Mouse (Mus musculus) spleen, postnatal 10 days (tissue): ENCODE measurements around the gene Olfr132.
"Not testable (repeated sequence)": the region's sequence is repeated elsewhere in the genome, so short reads cannot be mapped to it uniquely, and the experiment has no call there.

Experiments
- DNase-seq, 2 experiments: peaks; one replicate each; pipeline ENCODE4 v3.0.0; 2021 to 2022; ENCODE audit warnings: low spot score in 2 of 2

Gene Olfr132

DNA sequence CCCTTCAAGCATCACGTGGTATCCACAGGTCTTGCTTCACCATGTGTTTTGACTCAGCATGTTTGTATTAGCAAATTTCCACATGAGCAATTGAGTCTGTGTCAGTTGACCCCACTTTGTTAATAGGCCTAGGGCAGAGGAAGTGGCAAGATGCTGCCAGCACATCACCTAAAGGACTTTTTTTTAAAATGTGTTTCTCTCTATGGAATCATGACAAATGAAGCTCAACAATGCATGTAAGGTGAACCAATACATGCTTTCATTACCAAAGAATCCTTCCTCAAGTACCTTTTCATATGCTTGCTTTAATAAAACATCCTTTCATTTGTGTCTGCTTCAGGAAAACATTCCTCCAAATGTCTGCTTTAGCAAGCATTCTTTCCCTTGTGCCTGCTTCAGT lies at the start of gene Olfr132:
TSS of gene Olfr132 (minus strand) at position 101 of the 400 bp plus-strand sequence.
- DNase-seq: no peak

DNA sequence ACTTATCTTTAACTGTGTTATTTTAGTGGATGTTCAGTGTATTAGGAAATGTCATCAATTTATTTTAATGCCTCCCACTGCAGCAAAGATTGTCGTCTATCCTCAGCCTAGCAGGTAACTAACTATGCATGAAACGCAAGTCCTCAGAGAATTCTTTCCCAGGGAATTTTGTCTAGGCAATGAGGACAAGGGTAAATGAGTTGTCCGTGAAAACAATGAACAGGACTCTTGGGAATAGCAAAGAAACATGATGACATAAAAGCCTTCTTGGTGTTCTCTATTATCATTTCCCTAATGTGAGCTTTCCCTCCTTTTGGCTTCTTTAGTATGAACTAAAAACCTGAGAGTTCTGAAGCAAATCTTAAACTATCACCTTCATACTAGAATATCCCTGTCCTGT lies 36.8 kb upstream of the Olfr132 start, which contains the start of gene Olfr134:
TSS of gene Olfr134 (plus strand) at position 301 of the 400 bp plus-strand sequence.
- DNase-seq: no peak

DNA sequence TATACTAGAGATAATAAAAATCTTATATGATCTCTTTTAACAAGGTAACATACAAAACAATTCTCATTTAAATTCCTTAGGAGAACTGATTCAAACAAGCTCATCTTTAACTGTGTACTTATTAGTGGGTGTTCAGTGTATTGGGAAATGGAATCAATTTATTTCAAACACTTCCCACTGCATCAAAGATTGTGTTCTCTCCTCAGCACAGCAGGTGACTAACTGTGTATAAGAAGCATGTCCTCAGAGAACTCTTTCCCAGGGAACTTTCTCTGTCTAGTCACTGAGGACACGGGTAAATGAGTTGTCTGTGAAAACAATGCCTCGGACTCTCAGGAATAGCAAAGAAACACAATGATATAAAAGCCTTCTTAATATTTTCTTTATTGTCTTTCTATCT lies 10.7 kb upstream of the Olfr132 start, which contains the start of gene Olfr133:
TSS of gene Olfr133 (plus strand) at position 301 of the 400 bp plus-strand sequence.
- no peak for DNase-seq

DNA sequence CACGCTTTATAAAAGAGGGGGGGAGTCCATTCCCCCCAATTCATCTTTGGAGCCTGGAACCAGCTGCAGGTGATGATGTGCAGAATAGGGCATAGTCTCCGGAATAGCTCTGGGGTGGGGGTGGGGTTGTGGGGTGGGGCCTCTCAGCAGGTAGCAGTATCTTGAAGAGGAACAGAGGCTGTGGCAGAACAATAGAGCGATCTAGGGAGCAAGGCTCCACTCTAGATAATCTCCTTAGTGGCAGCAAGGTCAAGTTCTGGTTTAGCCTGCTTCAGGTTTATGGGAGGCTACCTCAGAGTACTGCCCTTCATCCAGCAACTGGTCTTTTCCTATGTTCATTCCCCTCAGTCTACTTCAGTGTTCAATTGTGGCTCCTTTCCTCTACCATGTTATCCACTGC lies 9.0 kb downstream of the Olfr132 start:
- not testable (repeated sequence) for DNase-seq

DNA sequence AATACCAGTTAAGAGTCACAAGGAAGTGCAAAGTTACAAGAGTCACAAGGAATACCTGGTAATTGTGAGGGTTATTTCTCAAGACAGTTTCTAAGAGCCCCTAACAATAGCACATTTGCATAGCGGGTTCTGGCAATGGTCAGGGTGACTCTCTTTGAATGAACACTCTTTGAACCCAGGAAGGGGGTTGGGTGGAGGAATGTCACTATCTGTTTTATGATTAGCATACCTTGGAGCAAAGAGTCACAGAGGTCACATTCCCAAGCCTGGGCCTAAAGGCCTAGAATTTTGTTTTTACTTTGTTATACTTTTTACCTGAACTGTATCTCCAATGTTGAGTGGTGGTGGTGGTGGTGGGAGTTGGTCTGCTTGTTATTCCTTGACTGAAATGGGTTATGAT lies 10.1 kb downstream of the Olfr132 start:
- not testable (repeated sequence) for DNase-seq

DNA sequence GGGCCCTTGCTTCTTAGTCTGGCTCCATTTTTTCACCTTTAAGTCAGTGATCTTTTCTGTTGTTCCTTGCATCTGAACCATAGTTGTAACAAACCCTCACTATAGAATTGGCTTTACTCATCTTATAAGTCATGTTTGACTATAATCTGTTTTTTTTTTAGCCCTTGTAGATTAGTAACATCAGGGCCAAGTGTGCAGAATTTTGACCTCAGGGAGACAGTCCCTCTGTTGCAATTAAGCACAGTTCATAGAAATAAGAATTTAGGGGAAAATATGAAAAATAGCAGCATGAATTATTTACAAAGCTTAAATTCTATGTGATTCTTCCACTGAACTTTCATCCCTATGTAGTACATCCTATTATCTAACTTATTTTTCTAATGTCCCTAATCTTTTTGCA lies 45.7 kb downstream of the Olfr132 start, which contains the start of gene Olfr131:
TSS of gene Olfr131 (minus strand) at position 101 of the 400 bp plus-strand sequence.
- no peak for DNase-seq

DNA sequence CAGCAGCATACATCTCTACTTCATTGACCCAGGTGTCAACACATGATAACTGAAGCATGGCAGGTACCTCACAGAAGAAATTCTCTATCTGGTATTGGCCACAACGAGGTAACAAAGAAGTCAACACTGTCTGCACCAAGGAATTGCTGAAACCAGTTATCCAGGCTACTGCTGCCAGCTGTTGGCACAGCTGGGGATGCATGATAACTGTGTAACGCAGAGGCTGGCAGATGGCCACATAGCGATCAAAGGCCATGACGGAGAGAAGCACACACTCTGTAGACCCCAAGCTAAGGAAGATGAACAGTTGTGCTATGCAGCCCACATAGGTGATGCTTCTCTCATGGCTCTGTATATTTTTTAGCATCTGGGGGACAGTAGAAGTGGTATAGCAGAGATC lies 52.0 kb downstream of the Olfr132 start:
- DNase-seq: no peak
